Mouse (Mus musculus): Measurements from ENCODE around the gene Cubn.

Cubn gene

DNA sequence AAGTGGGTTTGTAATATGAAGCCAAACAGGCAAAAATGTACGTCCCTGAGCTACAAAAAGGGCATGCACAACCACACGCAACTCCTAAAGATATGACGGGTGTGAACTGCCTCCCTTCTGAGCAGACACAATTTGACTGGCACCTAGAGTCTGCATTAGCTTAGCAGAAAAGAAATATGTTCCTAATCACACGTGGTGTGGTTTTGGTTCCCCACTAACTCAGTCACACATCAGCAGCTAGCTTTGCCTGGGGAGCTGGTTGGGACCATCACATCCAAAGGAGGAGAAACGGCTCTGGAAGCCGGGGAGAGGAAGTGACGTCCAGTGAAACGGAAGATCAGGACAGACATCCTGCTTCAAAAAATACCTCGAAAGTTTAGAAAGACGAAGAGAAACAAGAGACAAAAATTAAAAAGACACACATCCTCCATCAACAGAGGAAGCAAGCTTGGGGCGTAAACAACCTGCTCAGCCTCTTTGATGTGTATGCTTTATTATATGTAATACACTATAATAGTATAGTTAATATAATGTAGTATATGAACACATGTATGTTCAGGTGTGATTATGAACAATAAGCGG is 258.3 kb downstream of the Cubn start:
- DNase-seq = no peak

DNA sequence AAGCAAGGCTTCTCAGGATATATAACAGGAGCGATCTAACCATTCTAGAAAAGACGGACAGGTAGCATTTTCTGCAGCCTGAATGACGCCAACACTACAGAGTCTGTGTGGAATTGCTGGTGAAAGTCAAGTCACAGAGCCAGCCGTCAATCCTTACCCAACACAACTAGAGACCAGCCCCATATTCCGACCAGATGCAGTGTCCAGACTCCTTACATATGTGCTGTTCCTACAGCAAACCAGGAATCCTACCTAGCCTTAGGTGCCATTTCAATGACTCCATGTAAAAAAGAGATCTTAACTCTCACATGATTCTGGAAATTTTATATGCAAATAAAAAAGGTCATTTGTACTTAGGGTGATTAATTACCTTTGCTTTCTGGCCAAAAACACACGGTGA is 259.3 kb downstream of the Cubn start:
- no peak for DNase-seq

DNA sequence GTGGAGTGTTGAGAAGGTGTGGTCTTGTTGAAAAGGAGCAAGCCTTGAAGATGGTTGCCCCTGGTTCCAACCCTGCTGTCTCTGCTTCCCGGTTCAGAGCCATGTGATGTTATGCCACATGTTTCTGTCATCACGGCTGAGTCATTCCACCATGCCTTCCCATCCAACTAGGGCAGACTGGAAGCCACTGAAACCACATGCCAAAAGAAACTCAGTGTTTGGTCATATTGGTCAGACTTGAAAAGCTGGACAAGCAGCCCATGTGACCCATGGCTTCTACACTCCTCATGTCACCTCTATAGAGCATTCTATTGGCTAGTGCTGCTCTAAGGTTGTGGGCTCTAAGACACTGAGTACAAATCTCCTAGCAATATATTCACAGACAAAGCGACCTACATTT is 261.9 kb downstream of the Cubn start:
- no peak for DNase-seq
